Mouse (Mus musculus) stomach, postnatal 0 days (tissue): ENCODE measurements around the gene Ing1.

Source experiments
- CTCF ChIP-seq: IDR thresholded peaks from 2 replicates; pipeline ENCODE4 v1.5.1; 2016; ENCODE audit warnings: antibody characterized with exemption, low read depth, mild to moderate bottlenecking, moderate library complexity
- EP300 ChIP-seq: optimal IDR thresholded peaks from 2 replicates; pipeline ENCODE3; 2016; ENCODE audit warnings: antibody characterized with exemption

- TF ChIP-seq CTCF (no peak), EP300 (no peak)
These were observed 4.8 kb downstream of the Ing1 start for GRCm38 (mm10) chr8:11560220-11560619.
